Mouse (Mus musculus): ENCODE data around the gene C1rl. TPM values are rescaled to one million over a fixed set of nuclear protein-coding genes. Genes with fewer than 3 reads are reported as not detected.
"Not testable (repeated sequence)": the region's sequence is repeated elsewhere in the genome, so short reads cannot be mapped to it uniquely, and the experiment has no call there.

C1rl gene
- polyA plus RNA-seq, 1 experiment from 2014 or later, result 0.69 TPM

- H3K9ac ChIP-seq (replicated peaks); H3K27ac ChIP-seq (replicated peaks); H3K4me3 ChIP-seq (replicated peaks); H3K27me3 ChIP-seq (replicated peaks); H3K36me3 ChIP-seq; H3K4me2 ChIP-seq; H3K9me3 ChIP-seq (replicated peaks); ATAC-seq (ENCODE audit: low FRiP score); H3K4me1 ChIP-seq: not testable (repeated sequence)
- 91% methylated on average over 8 of the region's 11 CpGs for WGBS
Measured at GRCm38 (mm10) chr6:124475335-124476075, 17.4 kb upstream of the C1rl start.

GRCm38 (mm10) chr6:124476216-124476615 lies 16.7 kb upstream of the C1rl start:
- H3K27me3 ChIP-seq (replicated peaks), result no peaks in the 10 kb centered on the region
- no peak overlapping the region for H3K4me2 ChIP-seq
- H3K36me3 ChIP-seq, result no peaks in the 10 kb centered on the region
- WGBS, result 80% methylated on average over 7 of the region's 7 CpGs
- no peak for ATAC-seq (ENCODE audit: low FRiP score)
- H3K4me1 ChIP-seq, result no peaks in the 10 kb centered on the region
- no peak overlapping the region for H3K9ac ChIP-seq (replicated peaks)
- no peak overlapping the region for H3K27ac ChIP-seq (replicated peaks)
- H3K9me3 ChIP-seq (replicated peaks), result no peaks in the 10 kb centered on the region
- no peak overlapping the region for H3K4me3 ChIP-seq (replicated peaks)

GRCm38 (mm10) chr6:124476796-124477195 lies 16.1 kb upstream of the C1rl start:
- Histone ChIP-seq H3K4me1 (no peaks in the 10 kb centered on the region), H3K27me3 (replicated peaks) (no peaks in the 10 kb centered on the region), H3K36me3 (no peaks in the 10 kb centered on the region), H3K4me2 (no peak overlapping the region), H3K4me3 (replicated peaks) (no peak overlapping the region), H3K9ac (replicated peaks) (no peak overlapping the region), H3K27ac (replicated peaks) (no peak overlapping the region), H3K9me3 (replicated peaks) (no peaks in the 10 kb centered on the region)
- ATAC-seq (ENCODE audit: low FRiP score), result no peak
- 87% methylated on average over 11 of the region's 11 CpGs for WGBS

- no peaks in the 10 kb centered on the region for H3K4me1 ChIP-seq
- WGBS, result 77% methylated on average over 5 of the region's 5 CpGs
- no peak overlapping the region for H3K9ac ChIP-seq (replicated peaks)
- H3K4me3 ChIP-seq (replicated peaks), result no peak overlapping the region
- ATAC-seq (ENCODE audit: low FRiP score), result no peak
- no peaks in the 10 kb centered on the region for H3K36me3 ChIP-seq
- no peak overlapping the region for H3K4me2 ChIP-seq
- no peaks in the 10 kb centered on the region for H3K27me3 ChIP-seq (replicated peaks)
- no peaks in the 10 kb centered on the region for H3K9me3 ChIP-seq (replicated peaks)
- no peak overlapping the region for H3K27ac ChIP-seq (replicated peaks)
Measured at GRCm38 (mm10) chr6:124477221-124477655, 15.7 kb upstream of the C1rl start.

- no peak for ATAC-seq (ENCODE audit: low FRiP score)
- no peak overlapping the region for H3K9ac ChIP-seq (replicated peaks)
- no peaks in the 10 kb centered on the region for H3K4me1 ChIP-seq
- H3K27me3 ChIP-seq (replicated peaks), result no peaks in the 10 kb centered on the region
- WGBS, result 78% methylated on average over 17 of the region's 17 CpGs
- H3K36me3 ChIP-seq, result no peaks in the 10 kb centered on the region
- no peak overlapping the region for H3K27ac ChIP-seq (replicated peaks)
- H3K4me2 ChIP-seq, result no peak overlapping the region
- no peaks in the 10 kb centered on the region for H3K9me3 ChIP-seq (replicated peaks)
- H3K4me3 ChIP-seq (replicated peaks), result no peak overlapping the region
Measured at GRCm38 (mm10) chr6:124477922-124478651, 14.8 kb upstream of the C1rl start.

GRCm38 (mm10) chr6:124478874-124479572 lies 13.9 kb upstream of the C1rl start:
- H3K9ac ChIP-seq (replicated peaks), result no peak overlapping the region
- H3K27me3 ChIP-seq (replicated peaks), result no peaks in the 10 kb centered on the region
- no peak overlapping the region for H3K4me2 ChIP-seq
- H3K4me1 ChIP-seq, result no peaks in the 10 kb centered on the region
- H3K27ac ChIP-seq (replicated peaks), result no peak overlapping the region
- H3K36me3 ChIP-seq, result no peaks in the 10 kb centered on the region
- WGBS, result 89% methylated on average over 3 of the region's 3 CpGs
- ATAC-seq (ENCODE audit: low FRiP score), result no peak
- H3K9me3 ChIP-seq (replicated peaks), result no peaks in the 10 kb centered on the region
- no peak overlapping the region for H3K4me3 ChIP-seq (replicated peaks)

GRCm38 (mm10) chr6:124479573-124479930 lies 13.4 kb upstream of the C1rl start:
- H3K27ac ChIP-seq (replicated peaks), result no peak overlapping the region
- WGBS, result 86% methylated on average over 3 of the region's 3 CpGs
- no peak overlapping the region for H3K4me2 ChIP-seq
- H3K9me3 ChIP-seq (replicated peaks), result no peaks in the 10 kb centered on the region
- no peaks in the 10 kb centered on the region for H3K4me1 ChIP-seq
- no peak overlapping the region for H3K9ac ChIP-seq (replicated peaks)
- H3K36me3 ChIP-seq, result no peaks in the 10 kb centered on the region
- H3K27me3 ChIP-seq (replicated peaks), result no peaks in the 10 kb centered on the region
- ATAC-seq (ENCODE audit: low FRiP score), result no peak
- no peak overlapping the region for H3K4me3 ChIP-seq (replicated peaks)

- peak; percentile 48 for ATAC-seq (ENCODE audit: low FRiP score)
- no peak overlapping the region for H3K27ac ChIP-seq (replicated peaks)
- WGBS, result 58% methylated on average over 4 of the region's 4 CpGs
Measured at GRCm38 (mm10) chr6:124480295-124480694, 12.6 kb upstream of the C1rl start.

GRCm38 (mm10) chr6:124481571-124481970 lies 11.3 kb upstream of the C1rl start:
- Histone ChIP-seq H3K36me3 (no peaks in the 10 kb centered on the region), H3K4me2 (no peak overlapping the region), H3K9me3 (replicated peaks) (no peaks in the 10 kb centered on the region), H3K27me3 (replicated peaks) (no peaks in the 10 kb centered on the region), H3K4me1 (no peaks in the 10 kb centered on the region; the same call in 1 of the 2 replicates), H3K27ac (replicated peaks) (no peak overlapping the region), H3K9ac (replicated peaks) (no peak overlapping the region), H3K4me3 (replicated peaks) (no peak overlapping the region)
- ATAC-seq (ENCODE audit: low FRiP score), result no peak
- 29% methylated on average over 6 of the region's 6 CpGs for WGBS

More at GRCm38 (mm10) chr6:124480295-124480694, 12.6 kb upstream of the C1rl start:
- Histone ChIP-seq H3K4me3 (replicated peaks) (no peak overlapping the region), H3K27me3 (replicated peaks) (no peaks in the 10 kb centered on the region), H3K4me2 (no peak overlapping the region), H3K4me1 (no peaks in the 10 kb centered on the region; the same call in 1 of the 2 replicates), H3K36me3 (no peaks in the 10 kb centered on the region), H3K9ac (replicated peaks) (no peak overlapping the region), H3K9me3 (replicated peaks) (no peaks in the 10 kb centered on the region)

- not testable (repeated sequence) for H3K36me3 ChIP-seq; H3K27ac ChIP-seq (replicated peaks); H3K9me3 ChIP-seq (replicated peaks); ATAC-seq (ENCODE audit: low FRiP score); H3K4me3 ChIP-seq (replicated peaks); H3K4me2 ChIP-seq; H3K4me1 ChIP-seq; H3K9ac ChIP-seq (replicated peaks); H3K27me3 ChIP-seq (replicated peaks)
- 88% methylated on average over 3 of the region's 3 CpGs for WGBS
Measured at GRCm38 (mm10) chr6:124483831-124484230, 9.1 kb upstream of the C1rl start.

GRCm38 (mm10) chr6:124484851-124485250 lies 8.1 kb upstream of the C1rl start:
- Histone ChIP-seq H3K9ac (replicated peaks) (no peak overlapping the region), H3K4me1 (no peaks in the 10 kb centered on the region; the same call in 1 of the 2 replicates), H3K4me3 (replicated peaks) (0 out of 2 replicates have a peak overlapping the region, but pooled peaks have one; percentile 33), H3K27me3 (replicated peaks) (no peaks in the 10 kb centered on the region), H3K36me3 (no peaks in the 10 kb centered on the region), H3K4me2 (peak overlapping the region; percentile 52), H3K27ac (replicated peaks) (no peak overlapping the region; the same call in 1 of the 2 replicates), H3K9me3 (replicated peaks) (no peaks in the 10 kb centered on the region)
- no peak; the same call in 1 of the 2 replicates for ATAC-seq (ENCODE audit: low FRiP score)
- WGBS, result 83% methylated on average over 7 of the region's 7 CpGs
